Mouse (Mus musculus): Measurements from ENCODE around the gene Dusp9. TPM values are rescaled to one million over a fixed set of nuclear protein-coding genes. Genes with fewer than 3 reads are reported as not detected.
A peak's percentile ranks its signal among the peaks of the same experiment; 100 is the strongest.

Dusp9 gene
- polyA plus RNA-seq (2014; fragmentation: Nextera tagmentation; extraction: Ambion mirVana): 9.6 and 26.6 TPM in 2 replicates

DNA sequence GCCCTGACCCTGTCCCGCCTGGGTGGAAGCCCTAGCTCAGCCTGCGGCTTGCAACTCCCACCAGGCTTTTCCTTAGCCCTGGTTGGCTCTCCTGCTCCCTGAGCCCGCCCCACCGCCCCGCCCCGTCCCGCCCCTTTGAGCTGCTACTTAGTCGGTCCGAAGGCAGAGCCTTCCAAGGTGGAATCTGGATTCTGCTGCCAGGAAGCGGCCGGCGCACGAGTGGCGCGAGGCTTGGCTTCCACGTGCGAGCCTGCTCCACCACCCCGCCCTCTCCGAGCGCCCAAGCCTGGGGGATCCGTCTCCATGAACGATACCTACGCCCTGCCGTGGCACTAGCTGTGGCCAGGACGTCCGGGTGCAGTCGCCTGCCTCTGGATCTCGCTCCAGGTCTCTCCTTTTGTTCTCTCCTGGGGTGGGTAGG is at the start of gene Dusp9:
Gene Dusp9, plus strand, starts transcription at position 165 of the 421 bp plus-strand sequence.
- Histone ChIP-seq H3K9ac (ENCODE audit: low read depth, low read length) (peak within 1 kb of the TSS; percentile 55), H3K9me3 (ENCODE audit: control insufficient read depth, low read length) (no peaks in the 10 kb centered on the region), H3K4me3 (ENCODE audit: low read length) (peak within 1 kb of the TSS; percentile 38), H3K4me1 (ENCODE audit: control insufficient read depth, insufficient read depth, low read length) (no peaks in the 10 kb centered on the region), H3K36me3 (ENCODE audit: control insufficient read depth, insufficient read depth, low read length) (no peaks in the 10 kb centered on the region), H3K4me2 (replicated peaks; ENCODE audit: low read depth, low read length) (peak within 1 kb of the TSS; percentile 52), H3K27ac (ENCODE audit: low read depth, low read length) (no peak within 1 kb of the TSS), H3K27me3 (ENCODE audit: control insufficient read depth, insufficient read depth, low read length) (peaks cover 4% of the 10 kb centered on the region; the same call in 1 of the 2 replicates)
- ATAC-seq (ENCODE audit: low FRiP score, low TSS enrichment): peak; percentile 89
- WGBS: 19% methylated on average over 28 of the region's 28 CpGs

DNA sequence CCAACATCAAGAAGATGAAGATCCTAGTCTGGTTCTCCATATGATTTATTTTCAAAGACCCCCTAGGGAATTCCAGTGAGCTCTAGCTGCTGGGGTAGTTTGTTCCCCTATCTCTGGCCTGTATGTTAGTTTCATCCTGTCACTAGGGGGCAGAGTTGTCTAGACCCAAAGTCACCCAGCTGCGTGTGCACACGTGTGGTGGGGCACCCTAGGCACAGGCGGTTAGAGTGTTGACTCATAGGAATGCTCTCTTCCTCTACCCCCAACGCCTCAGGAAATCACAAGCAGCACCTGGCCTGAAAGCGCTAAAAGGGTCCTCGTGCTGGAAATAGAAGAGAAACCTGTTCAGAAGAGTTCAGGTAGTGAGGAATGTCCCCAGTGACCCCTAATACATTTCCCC is 46.0 kb upstream of the Dusp9 start:
- Histone ChIP-seq H3K9me3 (ENCODE audit: control insufficient read depth, low read length) (no peaks in the 10 kb centered on the region), H3K4me1 (ENCODE audit: control insufficient read depth, insufficient read depth, low read length) (no peaks in the 10 kb centered on the region), H3K36me3 (ENCODE audit: control insufficient read depth, insufficient read depth, low read length) (no peaks in the 10 kb centered on the region), H3K4me2 (replicated peaks; ENCODE audit: low read depth, low read length) (no peak overlapping the region), H3K27me3 (ENCODE audit: control insufficient read depth, insufficient read depth, low read length) (no peaks in the 10 kb centered on the region), H3K9ac (ENCODE audit: low read depth, low read length) (no peak overlapping the region), H3K27ac (ENCODE audit: low read depth, low read length) (no peak overlapping the region), H3K4me3 (ENCODE audit: low read length) (no peak overlapping the region)
- WGBS: 37% methylated on average over 6 of the region's 6 CpGs
- ATAC-seq (ENCODE audit: low FRiP score, low TSS enrichment): no peak

DNA sequence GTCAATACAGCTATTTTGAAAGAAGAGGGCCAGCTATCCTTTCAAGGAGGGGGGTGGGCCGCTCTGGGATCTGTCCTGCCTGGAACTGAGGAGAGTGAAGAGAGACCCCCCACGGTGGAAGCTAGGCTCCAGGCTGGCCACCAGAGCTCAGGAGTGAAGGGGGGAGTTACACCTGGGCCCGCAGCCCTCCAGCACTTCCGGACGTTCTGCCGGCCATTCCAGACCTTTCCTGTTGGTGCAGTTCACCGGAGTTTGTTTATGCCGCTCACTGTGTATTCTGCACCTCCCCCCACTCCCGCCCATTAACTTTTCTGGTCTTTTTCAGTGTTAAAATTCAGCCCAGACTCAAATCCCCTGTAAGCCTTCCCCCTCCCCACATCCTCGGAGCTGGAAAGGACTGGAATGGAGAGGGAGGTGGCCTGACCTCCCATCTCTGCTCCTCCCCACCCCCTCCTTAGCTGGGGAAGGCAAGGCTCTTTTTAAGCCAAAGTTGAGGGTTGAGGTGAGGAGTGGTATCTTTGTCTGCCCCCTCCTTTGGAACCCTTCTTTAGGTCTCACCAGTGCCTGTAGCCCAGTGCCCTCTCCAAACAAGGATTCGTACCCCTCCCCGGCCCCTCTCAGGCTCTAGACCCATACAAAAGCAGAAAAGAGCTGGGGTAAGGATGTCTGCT is 44.6 kb upstream of the Dusp9 start:
- peak; percentile 66; the same call in 1 of the 2 replicates for ATAC-seq (ENCODE audit: low FRiP score, low TSS enrichment)
- Histone ChIP-seq H3K4me1 (ENCODE audit: control insufficient read depth, insufficient read depth, low read length) (no peaks in the 10 kb centered on the region), H3K27ac (ENCODE audit: low read depth, low read length) (no peak overlapping the region), H3K4me3 (ENCODE audit: low read length) (no peak overlapping the region), H3K4me2 (replicated peaks; ENCODE audit: low read depth, low read length) (no peak overlapping the region), H3K36me3 (ENCODE audit: control insufficient read depth, insufficient read depth, low read length) (no peaks in the 10 kb centered on the region), H3K27me3 (ENCODE audit: control insufficient read depth, insufficient read depth, low read length) (no peaks in the 10 kb centered on the region), H3K9me3 (ENCODE audit: control insufficient read depth, low read length) (no peaks in the 10 kb centered on the region), H3K9ac (ENCODE audit: low read depth, low read length) (no peak overlapping the region)
- 36% methylated on average over 12 of the region's 12 CpGs for WGBS

DNA sequence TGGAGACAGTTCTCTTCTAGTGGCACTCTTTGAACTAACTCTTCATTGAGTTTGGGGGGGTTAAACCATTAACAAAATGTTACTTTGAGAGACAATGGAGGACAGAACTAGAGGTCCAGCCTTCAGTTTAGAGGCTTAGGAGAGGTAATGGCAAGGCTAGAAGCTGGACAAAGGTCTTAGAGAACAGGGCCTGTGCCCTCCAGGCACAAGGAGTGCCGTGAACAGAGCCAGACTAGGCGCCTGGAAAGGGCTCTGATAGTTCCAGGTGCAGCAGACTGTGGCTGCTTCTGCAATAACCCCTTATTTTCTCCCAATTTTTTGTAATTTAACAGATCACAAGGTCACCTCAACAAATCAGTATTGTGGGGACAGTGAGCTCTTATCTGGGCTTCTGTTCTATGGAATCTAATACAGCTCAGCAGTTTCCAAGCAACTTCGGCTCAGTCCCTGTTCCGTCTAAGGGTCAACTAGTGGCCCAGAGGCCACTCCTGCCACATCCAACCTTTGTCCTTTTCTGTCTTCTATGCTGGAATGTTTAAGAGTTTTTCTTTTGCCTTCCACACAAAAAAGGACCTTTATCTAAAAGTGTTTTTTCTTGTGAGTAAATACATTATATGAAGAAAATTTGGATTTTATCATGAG is 43.8 kb upstream of the Dusp9 start:
- Histone ChIP-seq H3K27me3 (ENCODE audit: control insufficient read depth, insufficient read depth, low read length) (no peaks in the 10 kb centered on the region), H3K36me3 (ENCODE audit: control insufficient read depth, insufficient read depth, low read length) (no peaks in the 10 kb centered on the region), H3K4me2 (replicated peaks; ENCODE audit: low read depth, low read length) (no peak overlapping the region), H3K4me1 (ENCODE audit: control insufficient read depth, insufficient read depth, low read length) (no peaks in the 10 kb centered on the region), H3K4me3 (ENCODE audit: low read length) (no peak overlapping the region), H3K27ac (ENCODE audit: low read depth, low read length) (no peak overlapping the region), H3K9me3 (ENCODE audit: control insufficient read depth, low read length) (no peaks in the 10 kb centered on the region), H3K9ac (ENCODE audit: low read depth, low read length) (no peak overlapping the region)
- WGBS: 69% methylated on average over 4 of the region's 4 CpGs
- ATAC-seq (ENCODE audit: low FRiP score, low TSS enrichment): peak; percentile 55; the same call in 1 of the 2 replicates

DNA sequence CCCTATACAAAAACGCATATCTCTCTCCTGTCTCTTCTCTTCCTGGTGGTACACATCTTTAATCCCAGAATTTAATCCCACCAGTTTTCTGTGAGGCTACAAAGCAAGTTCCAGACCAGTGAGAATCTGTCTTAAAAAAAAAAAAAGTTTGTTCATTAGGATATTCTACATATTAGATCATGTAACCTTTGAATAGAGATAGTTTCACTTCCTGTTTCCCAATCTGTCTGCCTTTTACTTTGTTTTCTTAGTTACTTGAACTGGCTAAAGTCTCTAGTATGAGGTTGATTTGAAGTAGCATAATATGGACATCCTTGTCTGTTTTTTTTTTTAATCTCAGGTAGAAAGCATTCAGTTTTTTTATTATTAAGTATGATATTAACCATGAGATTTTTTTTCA is 37.8 kb upstream of the Dusp9 start:
- no peak for ATAC-seq (ENCODE audit: low FRiP score, low TSS enrichment)
- H3K9me3 ChIP-seq (ENCODE audit: control insufficient read depth, low read length): no peaks in the 10 kb centered on the region
- H3K4me3 ChIP-seq (ENCODE audit: low read length): no peak overlapping the region
- no peaks in the 10 kb centered on the region for H3K27me3 ChIP-seq (ENCODE audit: control insufficient read depth, insufficient read depth, low read length)
- no peaks in the 10 kb centered on the region for H3K36me3 ChIP-seq (ENCODE audit: control insufficient read depth, insufficient read depth, low read length)
- H3K4me1 ChIP-seq (ENCODE audit: control insufficient read depth, insufficient read depth, low read length): no peaks in the 10 kb centered on the region
- no peak overlapping the region for H3K4me2 ChIP-seq (replicated peaks; ENCODE audit: low read depth, low read length)
- H3K27ac ChIP-seq (ENCODE audit: low read depth, low read length): no peak overlapping the region
- H3K9ac ChIP-seq (ENCODE audit: low read depth, low read length): no peak overlapping the region
- 86% methylated on average over 1 of the region's 1 CpGs for WGBS

DNA sequence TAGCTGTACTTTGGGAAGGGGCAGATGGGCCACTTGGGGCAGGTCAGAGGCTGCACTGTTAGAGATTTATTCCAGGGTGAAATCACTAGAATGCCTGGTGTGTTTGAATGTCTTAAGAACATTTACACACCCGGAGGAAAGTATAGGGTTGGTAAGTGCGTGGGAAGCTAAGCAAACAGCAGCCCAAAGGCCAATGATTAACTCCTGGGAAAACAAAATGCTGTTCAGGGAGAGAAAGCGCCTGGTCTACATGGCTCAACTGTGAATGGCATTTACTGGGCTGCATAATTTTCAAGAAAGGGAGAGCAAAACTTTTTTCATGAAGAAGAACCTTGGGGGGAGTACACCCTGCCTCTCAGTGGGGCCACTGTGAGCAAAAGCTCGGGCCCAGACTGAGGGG is 25.6 kb upstream of the Dusp9 start:
- no peak for ATAC-seq (ENCODE audit: low FRiP score, low TSS enrichment)
- no peak overlapping the region for H3K4me2 ChIP-seq (replicated peaks; ENCODE audit: low read depth, low read length)
- H3K27me3 ChIP-seq (ENCODE audit: control insufficient read depth, insufficient read depth, low read length): no peaks in the 10 kb centered on the region
- no peaks in the 10 kb centered on the region for H3K9me3 ChIP-seq (ENCODE audit: control insufficient read depth, low read length)
- no peaks in the 10 kb centered on the region for H3K4me1 ChIP-seq (ENCODE audit: control insufficient read depth, insufficient read depth, low read length)
- H3K27ac ChIP-seq (ENCODE audit: low read depth, low read length): no peak overlapping the region
- 46% methylated on average over 4 of the region's 4 CpGs for WGBS
- H3K36me3 ChIP-seq (ENCODE audit: control insufficient read depth, insufficient read depth, low read length): no peaks in the 10 kb centered on the region
- no peak overlapping the region for H3K9ac ChIP-seq (ENCODE audit: low read depth, low read length)
- H3K4me3 ChIP-seq (ENCODE audit: low read length): no peak overlapping the region

DNA sequence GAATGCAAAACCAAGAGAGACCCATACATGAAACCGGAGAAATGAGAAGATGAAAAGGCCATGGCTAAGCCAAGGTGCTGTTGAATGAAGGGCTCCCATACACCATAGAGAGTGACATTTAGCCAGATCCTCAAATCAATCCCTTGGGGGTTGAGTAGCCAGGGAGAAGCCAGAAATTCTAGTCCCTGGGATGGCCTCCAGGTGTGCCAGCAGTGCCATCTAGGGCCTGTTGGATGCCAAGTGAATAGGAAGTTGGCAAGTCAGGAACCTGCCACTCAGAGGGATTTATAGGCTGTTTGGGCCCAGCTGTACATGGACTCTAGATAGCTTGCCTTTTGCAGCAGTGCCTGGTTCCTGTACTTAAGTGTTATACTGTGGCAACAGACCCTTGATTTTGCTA is 23.3 kb upstream of the Dusp9 start:
- Histone ChIP-seq H3K4me1 (ENCODE audit: control insufficient read depth, insufficient read depth, low read length) (no peaks in the 10 kb centered on the region), H3K27ac (ENCODE audit: low read depth, low read length) (no peak overlapping the region), H3K36me3 (ENCODE audit: control insufficient read depth, insufficient read depth, low read length) (no peaks in the 10 kb centered on the region), H3K4me2 (replicated peaks; ENCODE audit: low read depth, low read length) (no peak overlapping the region), H3K4me3 (ENCODE audit: low read length) (no peak overlapping the region), H3K9me3 (ENCODE audit: control insufficient read depth, low read length) (no peaks in the 10 kb centered on the region), H3K9ac (ENCODE audit: low read depth, low read length) (no peak overlapping the region), H3K27me3 (ENCODE audit: control insufficient read depth, insufficient read depth, low read length) (no peaks in the 10 kb centered on the region)
- ATAC-seq (ENCODE audit: low FRiP score, low TSS enrichment): no peak
- WGBS: 94% methylated on average over 1 of the region's 1 CpGs

DNA sequence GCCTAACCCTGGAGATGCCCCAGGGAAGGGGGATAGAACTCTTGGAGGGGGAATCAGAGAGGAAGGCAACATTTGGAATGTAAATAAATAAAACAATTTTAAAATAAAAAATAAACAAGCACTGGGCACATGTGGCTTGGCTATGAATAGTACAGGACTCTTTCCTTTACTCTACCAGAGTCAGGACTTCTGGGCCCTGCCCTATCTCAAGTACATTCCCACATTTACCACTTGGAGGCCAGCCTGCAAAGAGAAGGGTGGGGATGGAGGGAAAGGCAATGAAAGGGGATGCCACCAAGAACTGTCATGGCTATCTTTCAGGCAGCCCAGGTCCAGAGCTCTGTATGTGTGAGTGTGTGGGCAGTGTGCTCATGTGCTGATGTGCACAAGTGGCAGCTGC is 19.8 kb upstream of the Dusp9 start:
- ATAC-seq (ENCODE audit: low FRiP score, low TSS enrichment): no peak
- no peaks in the 10 kb centered on the region for H3K4me1 ChIP-seq (ENCODE audit: control insufficient read depth, insufficient read depth, low read length)
- no peaks in the 10 kb centered on the region for H3K27me3 ChIP-seq (ENCODE audit: control insufficient read depth, insufficient read depth, low read length)
- no peak overlapping the region for H3K4me2 ChIP-seq (replicated peaks; ENCODE audit: low read depth, low read length)
- no peak overlapping the region for H3K27ac ChIP-seq (ENCODE audit: low read depth, low read length)
- H3K4me3 ChIP-seq (ENCODE audit: low read length): no peak overlapping the region
- no peaks in the 10 kb centered on the region for H3K36me3 ChIP-seq (ENCODE audit: control insufficient read depth, insufficient read depth, low read length)
- H3K9me3 ChIP-seq (ENCODE audit: control insufficient read depth, low read length): no peaks in the 10 kb centered on the region
- H3K9ac ChIP-seq (ENCODE audit: low read depth, low read length): no peak overlapping the region

DNA sequence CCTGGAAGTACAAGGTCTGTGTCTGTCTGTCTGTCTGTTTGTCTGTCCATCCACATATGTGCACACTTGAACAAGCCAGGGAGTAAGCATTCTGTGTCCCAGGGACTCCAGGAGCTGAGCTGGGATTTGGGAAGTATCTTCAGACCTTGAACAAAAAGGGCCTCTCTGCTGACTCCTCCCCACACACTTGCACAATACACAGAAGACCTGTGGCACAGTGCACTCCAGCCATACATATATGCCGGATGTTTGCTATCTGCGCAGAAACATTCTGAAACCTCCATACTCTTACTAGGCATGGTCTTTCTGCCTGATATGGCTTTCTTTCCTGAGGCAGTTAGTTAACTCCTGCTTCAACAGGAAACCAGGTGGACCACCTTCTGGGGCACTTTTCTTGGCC is 19.3 kb upstream of the Dusp9 start:
- no peaks in the 10 kb centered on the region for H3K36me3 ChIP-seq (ENCODE audit: control insufficient read depth, insufficient read depth, low read length)
- no peak overlapping the region for H3K4me2 ChIP-seq (replicated peaks; ENCODE audit: low read depth, low read length)
- 89% methylated on average over 2 of the region's 2 CpGs for WGBS
- H3K4me3 ChIP-seq (ENCODE audit: low read length): no peak overlapping the region
- H3K27ac ChIP-seq (ENCODE audit: low read depth, low read length): no peak overlapping the region
- H3K27me3 ChIP-seq (ENCODE audit: control insufficient read depth, insufficient read depth, low read length): no peaks in the 10 kb centered on the region
- no peaks in the 10 kb centered on the region for H3K4me1 ChIP-seq (ENCODE audit: control insufficient read depth, insufficient read depth, low read length)
- ATAC-seq (ENCODE audit: low FRiP score, low TSS enrichment): no peak
- H3K9me3 ChIP-seq (ENCODE audit: control insufficient read depth, low read length): no peaks in the 10 kb centered on the region
- no peak overlapping the region for H3K9ac ChIP-seq (ENCODE audit: low read depth, low read length)

Measured in kidney, embryonic 14.5 days (tissue).